Mouse (Mus musculus) thymus, adult 18-20 months (tissue): Measurements from ENCODE around the gene Spsb1.

Source experiments
- DNase-seq, 2 experiments: peaks; one replicate each; pipeline ENCODE4 v3.0.0; 2022; ENCODE audit warnings: mixed read lengths in 2 of 2

Spsb1 gene

GRCm38 (mm10) chr4:149983921-149984645 is 29.2 kb upstream of the Spsb1 start:
- no peak for DNase-seq

- no peak for DNase-seq
Measured at GRCm38 (mm10) chr4:149982154-149982553, 27.3 kb upstream of the Spsb1 start.

- peak; percentile 50 to 62 for DNase-seq
Measured at GRCm38 (mm10) chr4:149979819-149980308, 25.0 kb upstream of the Spsb1 start.

- DNase-seq, result no peak
Measured at GRCm38 (mm10) chr4:149978820-149979219, 24.0 kb upstream of the Spsb1 start.

DNA sequence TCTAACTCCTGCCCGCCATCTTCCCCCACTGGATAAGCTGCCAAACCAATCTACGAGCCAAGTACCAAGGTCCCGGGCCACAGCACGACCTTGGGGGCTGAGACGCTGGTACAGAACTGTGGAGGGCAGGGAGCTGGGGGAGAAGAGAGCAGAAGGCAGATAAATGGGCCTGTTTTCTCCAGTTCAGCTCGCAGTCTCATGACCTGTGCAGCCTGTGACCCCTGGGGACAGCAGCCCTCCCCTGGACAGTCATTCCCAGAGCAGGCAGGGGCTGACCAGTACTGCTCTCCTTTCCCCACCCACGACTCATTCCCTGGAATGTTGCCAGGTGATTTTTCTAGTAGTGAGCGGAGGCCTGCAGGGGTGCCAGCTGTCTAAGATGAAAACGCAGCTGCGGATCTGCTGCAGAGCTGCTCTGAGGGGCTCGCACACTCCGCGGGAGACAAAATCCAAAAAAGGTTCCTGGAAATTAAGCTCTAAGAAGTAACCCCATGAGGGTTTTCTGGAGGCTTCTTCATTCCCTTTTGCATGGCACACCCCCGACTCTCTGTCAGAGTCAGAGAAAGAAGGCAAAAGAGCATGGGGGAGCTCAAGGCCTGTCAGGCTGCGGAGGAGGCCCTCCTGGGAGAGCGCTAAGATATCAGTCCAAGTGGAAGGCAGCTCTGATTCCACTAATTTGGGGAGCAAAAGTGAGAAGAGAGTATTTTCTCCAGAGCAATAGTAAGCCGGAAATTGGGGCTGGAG is 23.1 kb upstream of the Spsb1 start:
- DNase-seq, result no peak

DNA sequence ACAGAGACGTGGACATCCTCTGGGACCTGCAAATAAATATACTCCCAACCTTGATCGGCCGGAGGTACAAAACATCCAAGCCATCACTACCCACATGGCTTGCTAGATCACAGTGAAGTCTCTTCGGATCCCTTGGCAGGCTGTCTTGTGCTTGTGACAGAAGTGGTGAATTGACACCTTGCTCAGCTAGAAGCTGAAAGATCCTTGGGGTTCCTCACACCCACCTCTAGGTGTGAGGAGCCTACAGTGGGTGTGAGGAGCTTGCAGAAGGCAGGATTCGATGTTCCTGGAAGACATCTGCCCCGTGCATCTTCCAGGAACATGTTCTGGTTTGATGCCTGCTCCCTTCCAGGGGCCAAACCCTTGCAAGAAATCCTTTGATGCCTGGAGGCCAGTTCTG is 22.3 kb upstream of the Spsb1 start:
- no peak for DNase-seq

GRCm38 (mm10) chr4:149975730-149976254 is 20.9 kb upstream of the Spsb1 start:
- DNase-seq, result no peak

GRCm38 (mm10) chr4:149975291-149975690 is 20.4 kb upstream of the Spsb1 start:
- DNase-seq, result no peak

GRCm38 (mm10) chr4:149971393-149971792 is 16.6 kb upstream of the Spsb1 start:
- DNase-seq, result no peak

- DNase-seq, result no peak
Measured at GRCm38 (mm10) chr4:149968526-149968925, 13.7 kb upstream of the Spsb1 start.

DNA sequence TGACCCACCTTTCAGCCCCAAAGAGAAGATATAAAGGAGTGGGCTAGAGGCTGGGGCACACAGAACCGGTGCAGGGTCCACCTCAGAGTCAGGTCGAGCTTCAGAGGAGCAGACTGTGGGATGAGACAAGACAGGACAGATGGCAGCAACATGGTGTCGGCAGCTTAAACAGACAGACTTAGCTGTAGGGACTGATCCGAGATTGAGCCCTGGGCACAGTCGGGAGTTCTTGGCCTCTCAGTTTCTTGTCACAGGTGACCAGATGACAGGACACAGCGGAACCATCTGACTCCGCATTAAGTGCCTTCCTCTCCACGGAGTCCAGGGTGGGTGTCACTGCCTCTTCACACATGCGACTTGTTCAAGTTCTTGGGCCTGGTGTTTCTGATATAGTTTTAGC is 12.1 kb upstream of the Spsb1 start:
- no peak for DNase-seq

- DNase-seq, result no peak
Measured at GRCm38 (mm10) chr4:149966252-149966651, 11.4 kb upstream of the Spsb1 start.

DNA sequence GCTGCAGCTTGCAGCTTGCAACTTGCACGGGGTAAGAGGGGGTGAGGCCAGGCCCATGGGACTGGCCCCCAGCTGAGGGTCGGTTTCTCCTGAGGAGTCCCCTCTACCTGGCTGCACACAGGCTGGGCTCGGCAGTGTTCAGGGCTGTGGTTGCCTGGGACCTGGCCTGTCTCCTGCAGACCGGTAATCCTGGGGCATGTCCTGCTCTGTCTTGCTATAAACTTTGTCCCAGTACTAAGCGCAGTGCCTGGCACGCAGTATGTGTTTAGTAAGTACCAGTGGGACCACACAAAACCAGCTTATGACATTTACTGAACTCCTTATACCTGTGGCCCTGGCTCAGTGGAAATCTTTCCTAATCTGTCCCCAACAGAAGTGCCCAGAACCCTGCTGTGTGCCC is 10.8 kb upstream of the Spsb1 start:
- DNase-seq, result no peak

DNA sequence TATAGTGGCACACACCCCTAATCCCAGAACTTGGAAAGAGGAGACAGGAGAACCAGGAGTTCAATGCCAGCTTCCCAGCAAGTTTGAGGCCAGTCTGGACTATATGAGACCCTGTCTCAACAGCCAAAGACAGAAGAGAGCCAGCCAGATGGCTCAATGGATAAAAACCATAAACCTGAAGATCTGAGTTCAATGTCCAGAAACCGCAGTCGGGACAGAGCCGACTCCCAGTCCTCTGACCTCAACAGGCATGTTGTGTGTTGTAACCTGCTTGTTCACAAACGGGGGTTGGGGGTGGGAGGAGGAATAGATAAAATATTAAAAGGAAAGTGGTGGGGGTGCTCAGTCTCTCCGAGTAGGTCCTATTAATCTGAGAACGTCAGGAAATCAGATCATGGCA is 10.4 kb upstream of the Spsb1 start:
- DNase-seq, result no peak

- DNase-seq, result no peak
Measured at GRCm38 (mm10) chr4:149964770-149965169, 9.9 kb upstream of the Spsb1 start.

GRCm38 (mm10) chr4:149964285-149964684 is 9.4 kb upstream of the Spsb1 start:
- no peak for DNase-seq

- DNase-seq, result no peak
Measured at GRCm38 (mm10) chr4:149960391-149960790, 5.5 kb upstream of the Spsb1 start.

DNA sequence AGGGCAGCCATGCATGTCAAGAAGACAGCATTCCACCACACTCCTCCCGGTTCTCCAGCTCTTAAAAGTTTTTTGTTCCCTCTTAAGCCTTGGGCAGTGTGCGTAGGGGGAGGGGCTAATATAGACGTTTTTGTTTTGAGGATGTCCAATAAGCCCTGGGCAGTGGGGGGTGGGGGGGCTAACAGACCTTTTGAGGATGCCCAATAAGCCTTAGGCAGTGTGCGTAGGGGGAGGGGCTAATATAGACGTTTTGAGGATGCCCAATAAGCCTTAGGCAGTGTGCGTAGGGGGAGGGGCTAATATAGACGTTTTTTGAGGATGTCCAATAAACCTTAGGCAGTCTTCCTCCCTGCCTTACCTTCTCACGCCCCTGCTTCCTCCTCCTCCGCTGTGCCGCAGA is 5.0 kb upstream of the Spsb1 start:
- no peak for DNase-seq

DNA sequence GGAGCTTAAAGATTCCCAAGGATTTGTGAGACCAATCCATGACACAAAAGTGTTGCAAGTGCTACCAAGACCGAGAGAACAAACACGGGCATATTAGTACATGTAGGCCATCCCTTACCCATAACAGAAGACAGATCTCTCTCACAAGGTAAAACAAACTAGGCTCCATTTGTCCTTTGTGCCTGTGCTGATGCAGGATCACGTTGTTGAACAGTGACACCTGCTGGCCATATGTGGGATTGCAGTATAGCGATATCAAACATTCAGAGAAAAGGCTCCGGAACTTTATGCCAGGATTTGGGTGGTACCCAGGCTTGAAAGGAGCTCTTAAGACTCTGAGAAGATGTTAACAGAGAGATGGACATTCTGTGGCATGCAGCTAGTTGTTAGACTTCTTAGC is 3.7 kb upstream of the Spsb1 start:
- DNase-seq, result peak; percentile 32 to 56

GRCm38 (mm10) chr4:149956048-149956447 is 1.2 kb upstream of the Spsb1 start:
- no peak for DNase-seq

DNA sequence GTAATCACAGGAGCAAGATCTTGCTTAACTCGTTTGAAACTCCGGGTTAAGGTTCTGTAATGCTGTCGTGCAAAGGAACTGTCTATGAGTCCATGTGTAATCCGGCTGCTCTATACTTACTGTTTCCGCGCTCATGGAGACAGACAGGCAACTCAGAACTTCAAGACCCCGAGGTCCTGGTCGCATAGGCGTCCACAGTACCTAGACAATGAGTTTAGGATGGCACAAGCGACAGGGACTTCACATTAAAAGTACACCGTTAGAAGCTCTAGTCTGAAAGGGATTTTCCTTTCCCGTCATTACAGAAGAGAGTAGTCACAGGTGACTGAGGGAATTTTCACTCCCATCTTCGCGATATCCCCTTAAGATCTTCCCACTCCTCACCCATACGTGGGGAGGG is 788 bp upstream of the Spsb1 start:
- no peak for DNase-seq

DNA sequence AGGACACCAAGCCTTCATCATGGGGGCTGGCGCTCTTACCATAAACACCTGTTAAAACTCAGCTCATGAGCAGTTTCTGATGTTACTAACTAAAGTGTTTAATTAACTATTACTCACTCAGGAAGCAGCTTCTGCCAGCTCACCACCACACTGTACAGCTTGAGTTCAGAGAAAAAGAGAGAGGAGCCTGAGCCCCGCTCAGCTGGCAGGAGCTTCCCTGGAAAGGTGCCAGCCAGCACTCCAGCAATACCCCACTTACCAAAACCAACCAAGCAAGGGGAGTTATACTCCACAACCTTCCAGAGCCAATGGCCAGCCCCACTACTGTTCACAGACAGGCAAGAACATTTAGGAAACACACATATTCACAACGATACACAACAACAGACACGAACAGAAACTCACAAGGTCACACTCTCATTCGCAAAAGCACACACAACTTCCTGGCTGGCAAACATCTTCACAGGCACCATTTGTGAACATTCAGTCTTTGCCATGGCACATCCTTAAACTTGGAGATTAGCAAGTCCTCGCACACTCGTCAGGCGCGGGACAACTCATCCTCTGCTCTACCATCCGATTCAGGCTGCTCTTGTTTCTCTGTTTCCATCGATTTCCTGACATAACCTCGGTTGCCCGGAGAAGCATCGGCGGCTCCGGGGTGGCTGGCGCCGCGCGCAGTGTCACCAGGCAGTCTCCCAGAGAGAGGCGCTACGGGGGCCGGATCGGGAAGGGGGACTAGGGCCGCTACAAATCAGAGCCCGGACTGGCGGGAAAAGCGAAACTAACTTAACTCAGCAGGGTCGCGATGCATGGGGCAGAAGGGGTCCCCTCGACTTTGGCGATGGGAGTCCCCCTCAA is 992 bp downstream of the Spsb1 start:
- peak in 1 of 2 experiments; percentile 39 for DNase-seq

DNA sequence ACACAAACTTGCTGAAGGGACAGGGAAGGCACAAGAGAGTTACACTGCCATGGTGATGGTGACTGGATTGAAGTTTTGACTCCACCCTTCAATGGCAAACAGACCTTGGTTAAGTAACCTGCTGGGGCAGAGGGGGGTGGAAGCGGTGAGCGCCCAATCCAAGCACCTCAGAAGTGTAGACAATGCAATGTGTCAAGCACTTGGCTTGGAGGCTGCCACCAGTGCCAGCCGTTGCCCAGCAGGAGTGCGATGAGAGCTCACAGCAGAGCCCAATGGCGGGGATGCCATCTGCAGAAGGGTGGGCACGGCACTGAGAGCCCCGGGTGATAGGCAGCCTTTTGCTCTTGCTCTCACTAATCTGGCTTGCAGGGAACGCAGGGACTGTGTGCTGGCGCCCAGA is 2.6 kb downstream of the Spsb1 start:
- DNase-seq, result no peak
